Mouse (Mus musculus): ENCODE measurements around the gene Lect2.

- no peak for TF ChIP-seq CTCF (IDR thresholded peaks at IDR 0.05; ENCODE audit: low read depth, low read length)
- TF ChIP-seq POLR2A (IDR thresholded peaks at IDR 0.05; ENCODE audit: extremely low read depth, insufficient read depth, low read length): no peak
Measured at GRCm38 (mm10) chr13:56500636-56501035, 47.7 kb downstream of the Lect2 start.

Data from liver, adult 2 months (tissue).